Mouse (Mus musculus) heart, embryonic 15.5 days (tissue): ENCODE measurements around the gene Mapkap1. TPM values are rescaled to one million over a fixed set of nuclear protein-coding genes. Genes with fewer than 3 reads are reported as not detected.
"Not testable (repeated sequence)": the region's sequence is repeated elsewhere in the genome, so short reads cannot be mapped to it uniquely, and the experiment has no call there.

Experiments used
- ATAC-seq: fragments of 200-750 bp; cut with Nextera tagmentation; replicated peaks from 2 replicates; pipeline ENCODE4 v1.8.0; 2017; ENCODE audit warnings: low read depth, moderate TSS enrichment; ENCODE audit not compliant: insufficient number of reproducible peaks, insufficient read depth, low FRiP score
- H3K27ac ChIP-seq: fragments of 300-500 bp; sonication (generic); 2 replicates; pipeline ENCODE4 v1.5.1; 2015; ENCODE audit warnings: mild to moderate bottlenecking, inconsistent platforms
- H3K27me3 ChIP-seq: fragments of 300-500 bp; sonication (generic); 2 replicates; pipeline ENCODE4 v1.6.1; 2015; ENCODE audit warnings: inconsistent platforms
- H3K36me3 ChIP-seq: fragments of 300-500 bp; sonication (generic); 2 replicates; pipeline ENCODE4 v1.6.1; 2015; ENCODE audit warnings: mild to moderate bottlenecking, inconsistent platforms
- H3K4me1 ChIP-seq: fragments of 300-500 bp; sonication (generic); replicated peaks from 2 replicates; pipeline ENCODE4 v1.6.1; 2015; ENCODE audit warnings: inconsistent platforms
- H3K4me2 ChIP-seq: fragments of 300-500 bp; sonication (generic); 2 replicates; pipeline ENCODE4 v1.6.1; 2015; ENCODE audit warnings: inconsistent platforms, mild to moderate bottlenecking, moderate library complexity
- H3K4me3 ChIP-seq: fragments of 300-500 bp; sonication (generic); 2 replicates; pipeline ENCODE4 v1.5.1; 2015; ENCODE audit warnings: mild to moderate bottlenecking, inconsistent platforms
- H3K9ac ChIP-seq: fragments of 300-500 bp; sonication (generic); 2 replicates; pipeline ENCODE4 v1.6.1; 2015; ENCODE audit warnings: mild to moderate bottlenecking, inconsistent platforms
- H3K9me3 ChIP-seq: fragments of 300-500 bp; sonication (generic); replicated peaks from 2 replicates; pipeline ENCODE4 v1.6.1; 2016; ENCODE audit warnings: inconsistent platforms
- WGBS: fragments of 180-500 bp; shearing (Covaris S2); methylation state at CpG from one replicate; pipeline ENCODE4 v1.1.7; 2015; ENCODE audit warnings: mixed read lengths; 5-methylcytosine and 5-hydroxymethylcytosine counted together
- polyA plus RNA-seq: library from polyadenylated mRNA; unstranded; fragments of >200 nt; fragmentation: Nextera tagmentation; extraction: Ambion mirVana; gene quantifications from 2 replicates; pipeline ENCODE4 v1.2.1, GENCODE M21; 2015

The Mapkap1 gene
- polyA plus RNA-seq, 1 experiment from 2014 or later = 65.2 TPM

DNA sequence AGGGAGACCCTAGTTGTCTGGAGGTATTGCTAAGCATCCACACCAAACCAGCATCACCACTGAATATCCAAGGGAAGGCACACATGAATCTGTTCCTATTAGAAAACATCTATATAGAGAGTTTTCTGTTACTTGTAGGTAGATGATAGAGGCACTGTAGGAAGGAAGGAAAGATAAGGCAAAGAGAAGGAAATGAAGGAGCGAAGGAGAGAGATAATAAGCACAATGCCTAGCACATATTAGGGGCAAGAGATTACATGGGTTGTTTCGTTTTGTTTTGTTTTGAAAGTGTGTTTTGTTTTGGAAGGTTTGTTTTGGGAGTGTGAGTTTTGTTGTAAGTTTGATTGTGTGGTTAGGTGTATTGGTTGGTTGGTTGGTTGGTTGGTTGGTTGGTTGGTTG, 27.6 kb upstream of the Mapkap1 start:
- Histone ChIP-seq H3K9ac (no peak overlapping the region), H3K4me3 (no peak overlapping the region), H3K27ac (no peak overlapping the region), H3K4me1 (peaks cover 1% of the 10 kb centered on the region; the same call in 1 of the 2 replicates), H3K27me3 (no peaks in the 10 kb centered on the region), H3K36me3 (no peaks in the 10 kb centered on the region), H3K4me2 (no peak overlapping the region), H3K9me3 (no peaks in the 10 kb centered on the region)
- 70% methylated on average over 2 of the region's 2 CpGs for WGBS
- no peak for ATAC-seq

DNA sequence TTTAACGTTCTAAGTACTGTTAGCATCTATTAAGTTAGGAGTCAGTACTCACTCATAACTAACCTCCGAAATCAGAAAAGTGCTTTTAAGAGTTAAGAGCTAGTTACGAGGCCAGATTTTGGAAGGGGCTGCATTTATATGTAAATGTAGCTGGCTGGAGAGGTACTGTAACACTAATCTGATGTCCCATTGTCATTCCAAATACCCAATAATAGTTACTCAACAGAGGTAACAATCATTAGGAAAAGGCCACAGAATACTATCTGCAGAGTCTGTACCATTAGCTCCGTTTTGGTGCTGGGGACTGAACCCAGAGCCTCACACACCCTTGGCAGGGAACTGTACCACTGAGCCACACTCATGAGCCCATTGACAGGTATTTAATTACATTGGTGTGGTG, 7.0 kb upstream of the Mapkap1 start:
- no peaks in the 10 kb centered on the region for H3K36me3 ChIP-seq
- H3K4me2 ChIP-seq = no peak overlapping the region
- H3K9ac ChIP-seq = no peak overlapping the region
- no peaks in the 10 kb centered on the region for H3K4me1 ChIP-seq
- no peak for ATAC-seq
- H3K9me3 ChIP-seq = no peaks in the 10 kb centered on the region
- H3K27ac ChIP-seq = no peak overlapping the region
- H3K4me3 ChIP-seq = no peak overlapping the region
- WGBS = 56% methylated on average over 4 of the region's 4 CpGs
- H3K27me3 ChIP-seq = no peaks in the 10 kb centered on the region

DNA sequence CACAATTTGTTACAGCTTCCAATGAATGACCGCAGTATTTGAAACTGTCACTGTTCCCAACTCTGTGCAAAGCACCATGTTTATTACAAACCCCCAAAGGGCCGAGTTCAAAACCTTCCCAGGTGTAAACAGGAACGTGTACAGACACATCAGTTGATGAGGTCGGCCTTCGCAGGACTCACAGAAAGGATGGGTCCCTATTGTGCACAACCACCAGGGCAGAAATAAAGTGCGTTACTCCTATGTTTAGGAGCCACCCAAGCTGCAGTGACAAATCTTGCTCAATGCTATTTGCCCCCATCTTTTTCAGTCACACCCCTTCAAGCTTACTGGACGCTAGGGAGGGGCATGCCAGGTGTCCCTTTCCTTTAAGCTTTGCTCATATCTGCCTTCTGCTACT, 1.0 kb downstream of the Mapkap1 start:
- H3K9ac ChIP-seq = peak overlapping the region; percentile 87
- no peaks in the 10 kb centered on the region for H3K27me3 ChIP-seq
- H3K4me3 ChIP-seq = peak overlapping the region; percentile 88
- H3K4me1 ChIP-seq = peaks cover 24% of the 10 kb centered on the region
- no peaks in the 10 kb centered on the region for H3K36me3 ChIP-seq
- H3K27ac ChIP-seq = no peak overlapping the region
- WGBS = 50% methylated on average over 7 of the region's 7 CpGs
- peak overlapping the region; percentile 67 for H3K4me2 ChIP-seq
- H3K9me3 ChIP-seq = no peaks in the 10 kb centered on the region
- no peak for ATAC-seq

DNA sequence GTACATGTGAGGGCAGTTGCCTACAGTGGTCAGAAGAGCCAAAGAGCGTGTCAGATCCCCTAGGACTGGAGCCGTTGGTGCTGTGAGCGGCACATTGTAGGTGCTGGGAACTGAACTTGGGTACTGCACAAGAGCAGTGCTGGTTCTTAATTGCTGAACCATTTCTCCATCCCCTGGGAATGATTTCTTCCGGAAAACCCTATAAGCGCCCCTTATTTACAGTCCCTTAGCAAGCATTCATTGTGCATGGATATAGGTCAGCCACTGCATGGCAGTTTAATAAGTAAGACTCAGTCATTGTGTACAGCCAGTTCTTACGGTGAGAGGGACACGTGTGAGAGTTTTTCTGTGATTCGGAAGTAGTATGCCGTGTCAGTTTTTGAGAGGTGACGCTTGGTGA, 1.8 kb downstream of the Mapkap1 start:
- Histone ChIP-seq H3K4me3 (no peak overlapping the region), H3K27me3 (no peaks in the 10 kb centered on the region), H3K27ac (no peak overlapping the region), H3K9me3 (no peaks in the 10 kb centered on the region), H3K4me2 (no peak overlapping the region), H3K4me1 (peaks cover 24% of the 10 kb centered on the region), H3K36me3 (no peaks in the 10 kb centered on the region), H3K9ac (no peak overlapping the region)
- 91% methylated on average over 10 of the region's 10 CpGs for WGBS
- no peak for ATAC-seq

DNA sequence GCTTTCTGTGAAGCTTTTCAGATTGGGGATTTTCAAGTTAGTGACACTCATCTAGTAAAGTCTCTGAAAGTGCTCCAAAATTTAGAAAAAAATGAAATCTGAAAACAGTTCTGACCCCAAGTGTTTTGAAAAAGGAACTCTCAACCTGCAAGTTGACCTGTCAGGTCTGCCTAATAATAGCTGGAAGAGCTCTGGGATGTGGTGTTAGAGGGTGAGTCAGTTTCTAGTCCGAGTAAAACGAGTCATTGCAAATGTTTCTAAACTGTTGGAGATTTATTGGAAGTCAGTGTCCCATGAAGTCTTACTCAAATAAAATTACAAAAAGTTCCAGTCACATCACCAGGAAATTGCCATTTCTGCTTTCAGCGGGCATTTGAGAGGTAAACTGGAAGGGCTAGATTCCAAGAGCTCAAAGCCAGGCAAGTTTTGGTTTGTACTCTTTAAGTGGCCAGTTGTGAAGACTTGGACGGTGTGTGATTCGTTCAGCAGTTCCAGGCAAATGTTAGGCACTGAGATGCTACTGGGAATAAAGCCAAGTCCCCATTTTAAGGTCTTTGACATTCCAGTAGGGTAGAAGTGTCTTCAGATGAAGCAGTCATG, 3.3 kb downstream of the Mapkap1 start:
- WGBS = 57% methylated on average over 5 of the region's 5 CpGs
- Histone ChIP-seq H3K36me3 (no peaks in the 10 kb centered on the region), H3K9ac (no peak overlapping the region), H3K4me3 (no peak overlapping the region), H3K27me3 (no peaks in the 10 kb centered on the region), H3K4me1 (peaks cover 24% of the 10 kb centered on the region), H3K4me2 (no peak overlapping the region), H3K9me3 (no peaks in the 10 kb centered on the region), H3K27ac (no peak overlapping the region; the same call in 1 of the 2 replicates)
- no peak for ATAC-seq

DNA sequence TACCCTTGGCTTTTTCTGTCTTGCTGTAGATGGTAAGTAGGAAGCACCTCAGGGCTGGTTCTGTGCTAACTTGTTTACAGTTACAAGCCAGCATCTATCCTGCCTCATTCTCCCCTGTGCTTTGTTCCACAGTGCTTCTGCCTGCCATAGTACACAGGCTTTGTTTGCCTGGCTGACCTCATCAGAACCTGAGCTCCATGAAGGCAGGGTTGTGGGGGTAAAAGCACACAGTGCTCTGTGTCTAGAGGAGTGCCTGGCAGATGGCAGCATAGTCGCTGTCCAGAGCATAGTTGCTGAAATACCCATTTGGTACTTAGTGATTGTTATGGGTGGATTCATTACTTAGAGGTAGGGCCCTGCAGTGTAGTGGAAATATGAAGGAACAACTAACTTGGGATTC, 13.7 kb downstream of the Mapkap1 start:
- Histone ChIP-seq H3K4me1 (peaks cover 4% of the 10 kb centered on the region; the same call in 1 of the 2 replicates), H3K27ac (no peak overlapping the region), H3K9ac (no peak overlapping the region), H3K27me3 (no peaks in the 10 kb centered on the region), H3K4me3 (no peak overlapping the region), H3K9me3 (no peaks in the 10 kb centered on the region), H3K4me2 (no peak overlapping the region), H3K36me3 (no peaks in the 10 kb centered on the region)
- ATAC-seq = no peak
- 47% methylated on average over 1 of the region's 1 CpGs for WGBS

DNA sequence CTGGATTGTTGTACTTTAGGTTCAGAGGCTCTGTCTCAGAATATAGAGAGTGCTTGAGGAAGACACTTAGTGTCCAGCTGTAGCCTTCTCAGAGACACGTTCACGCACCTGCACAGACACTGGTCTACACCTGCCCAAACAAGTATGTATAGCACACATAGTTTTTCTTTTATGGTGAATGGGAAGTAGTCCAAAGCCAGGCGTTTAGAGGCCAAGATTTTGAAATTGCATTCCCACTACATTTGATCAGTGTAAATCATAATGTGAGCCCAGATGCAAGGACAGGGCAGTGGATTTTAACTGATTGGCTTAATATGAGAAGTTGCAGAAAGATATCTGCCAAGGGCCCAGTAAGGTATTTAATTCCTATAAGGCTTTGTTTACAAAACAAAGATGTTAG, 17.6 kb downstream of the Mapkap1 start:
- no peaks in the 10 kb centered on the region for H3K27me3 ChIP-seq
- no peak overlapping the region for H3K4me3 ChIP-seq
- 0 out of 2 replicates have a peak, but pooled peaks cover 2% of the 10 kb centered on the region for H3K4me1 ChIP-seq
- no peak overlapping the region for H3K27ac ChIP-seq
- H3K4me2 ChIP-seq = no peak overlapping the region
- 87% methylated on average over 3 of the region's 3 CpGs for WGBS
- no peaks in the 10 kb centered on the region; the same call in 1 of the 2 replicates for H3K36me3 ChIP-seq
- no peak for ATAC-seq
- no peak overlapping the region for H3K9ac ChIP-seq
- H3K9me3 ChIP-seq = no peaks in the 10 kb centered on the region

DNA sequence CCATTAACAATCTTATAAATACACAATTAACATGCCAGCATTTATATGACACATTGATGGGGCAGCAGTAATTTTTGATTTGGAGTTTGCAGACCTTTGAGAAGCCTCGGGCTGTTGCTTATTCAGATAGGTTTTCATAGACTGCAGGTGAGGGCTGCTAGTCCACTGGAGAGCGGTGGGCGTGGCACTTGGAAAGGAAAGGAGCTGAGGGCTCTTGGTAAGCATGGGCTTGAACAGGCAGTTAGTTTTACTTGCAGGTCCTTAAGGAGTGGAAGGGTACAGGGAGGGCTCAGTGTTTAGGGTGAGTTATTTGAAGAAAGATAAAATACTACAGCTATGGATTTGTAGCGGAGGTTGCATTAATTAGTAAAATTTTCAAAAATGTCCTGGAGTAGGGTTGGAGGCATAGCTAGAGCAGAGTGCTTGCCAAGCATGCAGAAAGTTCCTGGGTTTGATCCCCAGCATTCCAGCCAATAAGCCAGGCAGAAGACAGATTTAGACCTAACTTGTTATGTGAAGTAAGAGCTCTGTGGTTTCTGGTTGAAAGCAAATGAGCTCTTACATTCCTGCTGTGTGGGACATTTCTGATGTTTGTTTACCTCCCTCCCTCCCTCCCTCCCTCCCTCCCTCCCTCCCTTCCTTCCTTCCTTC, 19.1 kb downstream of the Mapkap1 start:
- no peaks in the 10 kb centered on the region for H3K27me3 ChIP-seq
- no peaks in the 10 kb centered on the region; the same call in 1 of the 2 replicates for H3K36me3 ChIP-seq
- no peak overlapping the region for H3K4me3 ChIP-seq
- H3K9me3 ChIP-seq = no peaks in the 10 kb centered on the region
- H3K9ac ChIP-seq = no peak overlapping the region
- no peak overlapping the region for H3K4me2 ChIP-seq
- H3K27ac ChIP-seq = no peak overlapping the region
- H3K4me1 ChIP-seq = 0 out of 2 replicates have a peak, but pooled peaks cover 2% of the 10 kb centered on the region
- no peak for ATAC-seq
- WGBS = 77% methylated on average over 4 of the region's 4 CpGs

DNA sequence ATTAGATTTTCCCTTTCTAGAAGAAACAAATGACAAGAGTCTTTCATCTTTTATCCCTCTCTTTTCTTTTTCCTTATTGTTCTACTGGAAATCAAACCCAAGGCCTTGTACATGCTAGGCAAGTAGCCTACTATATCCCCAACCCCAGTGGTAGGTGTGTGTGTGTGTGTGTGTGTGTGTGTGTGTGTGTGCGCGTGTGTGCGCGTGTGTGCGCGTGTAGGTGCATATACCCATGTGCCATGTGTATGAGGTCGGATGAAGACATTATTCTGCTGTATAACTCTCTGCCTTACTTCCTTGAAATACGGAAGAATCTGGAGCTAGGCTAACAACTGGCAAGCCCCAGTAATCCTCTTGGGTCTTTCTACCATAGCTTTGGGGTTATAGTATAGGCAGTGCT, 24.1 kb downstream of the Mapkap1 start:
- no peak for ATAC-seq
- WGBS = 88% methylated on average over 8 of the region's 8 CpGs
- no peak overlapping the region for H3K4me3 ChIP-seq
- no peak overlapping the region for H3K9ac ChIP-seq
- H3K4me2 ChIP-seq = no peak overlapping the region
- no peak overlapping the region for H3K27ac ChIP-seq
- H3K27me3 ChIP-seq = no peaks in the 10 kb centered on the region
- H3K9me3 ChIP-seq = no peaks in the 10 kb centered on the region
- H3K36me3 ChIP-seq = no peaks in the 10 kb centered on the region; the same call in 1 of the 2 replicates
- 0 out of 2 replicates have a peak, but pooled peaks cover 2% of the 10 kb centered on the region for H3K4me1 ChIP-seq

DNA sequence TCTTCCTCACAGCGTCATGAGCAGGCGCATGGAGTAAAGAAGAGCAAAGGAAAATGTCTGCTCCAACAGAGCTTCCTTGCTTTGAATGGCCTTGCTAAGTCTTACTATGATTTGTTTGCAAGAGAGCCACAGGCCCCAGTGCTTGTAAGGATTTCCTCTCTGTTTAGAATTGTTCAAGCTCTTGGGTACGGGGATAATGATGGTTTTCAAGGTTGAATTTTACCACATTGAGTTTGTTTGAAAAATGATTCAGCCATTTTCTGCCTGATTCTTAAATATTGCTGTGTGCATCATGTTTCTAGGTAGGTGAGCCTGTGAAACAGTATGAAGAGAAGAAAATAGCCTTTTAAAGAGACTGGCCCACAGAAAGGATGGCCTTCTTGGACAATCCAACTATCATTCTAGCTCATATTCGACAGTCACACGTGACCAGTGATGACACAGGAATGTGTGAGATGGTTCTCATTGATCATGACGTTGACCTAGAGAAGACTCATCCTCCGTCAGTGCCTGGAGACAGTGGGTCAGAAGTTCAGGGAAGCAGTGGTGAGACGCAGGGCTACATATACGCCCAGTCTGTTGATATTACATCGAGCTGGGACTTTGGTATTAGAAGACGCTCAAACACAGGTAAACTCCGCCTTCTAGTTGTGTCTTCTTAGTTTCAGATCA, 25.3 kb downstream of the Mapkap1 start:
- Histone ChIP-seq H3K9ac (no peak overlapping the region), H3K4me2 (no peak overlapping the region), H3K36me3 (peaks cover 4% of the 10 kb centered on the region; the same call in 1 of the 2 replicates), H3K4me1 (no peaks in the 10 kb centered on the region), H3K27ac (no peak overlapping the region), H3K9me3 (no peaks in the 10 kb centered on the region), H3K4me3 (no peak overlapping the region), H3K27me3 (no peaks in the 10 kb centered on the region)
- ATAC-seq = no peak
- WGBS = 90% methylated on average over 12 of the region's 12 CpGs

DNA sequence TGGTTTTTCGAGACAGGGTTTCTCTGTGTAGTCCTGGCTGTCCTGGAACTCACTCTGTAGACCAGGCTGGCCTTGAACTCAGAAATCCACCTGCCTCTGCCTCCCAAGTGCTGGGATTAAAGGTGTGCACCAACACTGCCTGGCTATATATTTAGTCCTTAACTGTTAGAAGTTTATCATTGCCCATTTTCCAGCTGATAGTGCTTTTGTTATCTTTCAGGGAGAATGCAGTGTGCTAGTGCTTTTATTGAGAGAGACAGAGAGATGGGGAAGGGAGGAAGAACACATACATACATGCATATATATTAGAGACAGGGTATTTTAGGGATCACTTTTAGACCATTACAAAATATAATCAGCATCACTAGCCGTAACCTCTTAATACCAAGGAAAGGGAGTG, 26.3 kb downstream of the Mapkap1 start:
- H3K4me2 ChIP-seq, H3K4me3 ChIP-seq, ATAC-seq, H3K27me3 ChIP-seq, H3K27ac ChIP-seq, H3K9ac ChIP-seq, H3K4me1 ChIP-seq, H3K9me3 ChIP-seq: not testable (repeated sequence)
- H3K36me3 ChIP-seq = peaks cover 10% of the 10 kb centered on the region; the same call in 1 of the 2 replicates
- WGBS = 95% methylated on average over 1 of the region's 2 CpGs
